Mouse (Mus musculus): Measurements from ENCODE around the gene Kcna3. TPM values are rescaled to one million over a fixed set of nuclear protein-coding genes. Genes with fewer than 3 reads are reported as not detected.

Kcna3 gene
- polyA plus RNA-seq (2012; rRNA removed): 0.61 and 0.76 TPM in 2 replicates

- DNase-seq (ENCODE audit: low read depth): no peak
Observed at GRCm38 (mm10) chr3:107035521-107036457, at the start of gene Kcna3. Gene Kcna3, plus strand, starts transcription at chr3:107036169.

DNA sequence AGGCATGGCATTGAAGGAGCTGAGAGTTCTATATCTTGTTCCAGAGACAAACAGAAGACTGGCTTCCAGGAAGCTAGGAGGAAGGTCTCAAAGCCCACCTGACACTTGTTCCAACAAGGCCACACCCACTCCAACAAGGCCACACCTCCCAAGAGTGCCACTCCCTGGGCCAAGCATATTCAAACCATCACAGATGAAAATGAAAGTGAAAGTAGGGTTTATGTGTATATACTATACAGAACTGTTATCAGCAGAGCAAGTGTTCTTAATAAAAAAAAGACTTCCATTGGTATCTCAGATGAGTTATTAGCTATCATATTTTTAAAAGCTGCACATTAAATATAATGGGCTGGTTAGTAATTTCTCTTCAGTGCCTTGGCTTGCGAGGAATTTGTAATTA lies 44.6 kb upstream of the Kcna3 start:
- no peak for DNase-seq (ENCODE audit: low read depth)

- no peak for DNase-seq (ENCODE audit: low read depth)
Observed at GRCm38 (mm10) chr3:106995347-106995746, 40.6 kb upstream of the Kcna3 start.

- DNase-seq (ENCODE audit: low read depth): no peak
Observed at GRCm38 (mm10) chr3:106996186-106996585, 39.8 kb upstream of the Kcna3 start.

GRCm38 (mm10) chr3:106998370-106998769 lies 37.6 kb upstream of the Kcna3 start:
- no peak for DNase-seq (ENCODE audit: low read depth)

DNA sequence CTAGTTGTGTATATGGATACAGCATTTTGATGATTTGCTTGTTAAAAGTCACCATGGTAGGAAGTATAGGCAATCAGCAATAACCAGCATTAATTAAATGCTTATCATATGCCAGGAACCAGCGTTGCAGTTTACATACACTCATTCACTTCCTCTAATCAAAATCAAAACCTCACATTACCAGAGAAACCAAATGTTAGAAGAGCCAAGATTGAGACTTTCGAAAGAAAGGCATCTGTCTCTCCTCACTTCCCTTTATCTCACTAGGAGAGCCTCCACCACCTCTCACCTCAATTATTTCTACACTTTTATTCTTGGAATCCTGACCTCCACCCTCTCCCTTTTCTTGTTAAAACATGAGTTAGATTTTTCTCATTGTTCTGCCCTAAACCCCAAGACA lies 35.8 kb upstream of the Kcna3 start:
- no peak for DNase-seq (ENCODE audit: low read depth)

- no peak for DNase-seq (ENCODE audit: low read depth)
Observed at GRCm38 (mm10) chr3:107002249-107003123, 33.5 kb upstream of the Kcna3 start.

DNA sequence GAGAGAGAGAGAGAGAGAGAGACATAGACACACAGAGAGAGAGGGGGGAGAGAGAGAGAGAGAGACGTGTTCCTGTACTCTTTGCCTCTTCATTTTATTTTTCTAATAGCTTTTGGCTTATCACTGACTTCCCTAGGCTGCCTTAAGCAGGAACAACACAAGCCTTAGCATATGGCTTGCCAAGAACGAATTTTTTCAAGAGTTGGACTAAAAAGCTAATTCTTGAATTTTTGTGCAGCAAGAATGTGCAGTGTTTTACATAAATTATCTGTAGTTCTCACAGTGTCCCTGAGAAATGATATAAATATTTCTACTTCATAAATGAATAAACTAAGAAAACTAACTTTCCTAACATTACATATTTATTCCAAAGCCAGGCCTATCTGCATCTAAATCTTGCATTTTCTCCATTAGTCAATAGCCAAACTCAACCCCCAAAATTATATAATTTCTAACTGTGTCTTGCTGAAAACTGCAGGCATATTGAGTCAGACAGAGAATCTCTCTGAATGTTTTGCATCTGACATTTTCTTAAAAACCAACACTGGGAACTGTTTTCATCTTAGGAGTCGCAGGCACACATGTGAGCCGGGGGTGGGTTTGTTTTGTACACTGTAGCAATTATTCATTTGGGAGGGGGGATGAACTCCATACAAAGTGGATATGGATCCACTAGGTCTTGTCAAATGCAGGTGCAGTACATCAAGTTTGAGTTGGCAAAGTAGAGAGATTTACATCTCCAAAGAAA lies 26.5 kb upstream of the Kcna3 start:
- DNase-seq (ENCODE audit: low read depth): no peak

DNA sequence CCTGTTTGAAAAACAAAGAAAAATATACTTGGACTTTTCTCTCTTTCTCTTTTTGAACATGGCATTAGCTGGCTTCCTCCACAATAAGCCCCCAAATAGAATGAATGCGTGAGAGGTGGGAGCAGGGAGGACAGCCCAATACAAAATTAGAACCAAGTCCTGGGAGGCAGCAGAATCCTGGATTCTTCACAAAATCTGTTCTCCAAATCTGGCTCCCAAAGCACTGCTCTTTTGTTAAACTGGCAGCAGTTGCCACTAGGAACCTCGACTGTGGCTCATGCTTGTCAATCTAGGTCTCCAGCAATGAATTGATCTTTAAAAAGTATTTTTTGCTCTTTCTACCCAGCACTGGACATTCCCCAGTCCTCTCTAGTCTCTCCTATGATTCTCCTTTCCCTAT lies 17.7 kb upstream of the Kcna3 start:
- DNase-seq (ENCODE audit: low read depth): no peak

DNA sequence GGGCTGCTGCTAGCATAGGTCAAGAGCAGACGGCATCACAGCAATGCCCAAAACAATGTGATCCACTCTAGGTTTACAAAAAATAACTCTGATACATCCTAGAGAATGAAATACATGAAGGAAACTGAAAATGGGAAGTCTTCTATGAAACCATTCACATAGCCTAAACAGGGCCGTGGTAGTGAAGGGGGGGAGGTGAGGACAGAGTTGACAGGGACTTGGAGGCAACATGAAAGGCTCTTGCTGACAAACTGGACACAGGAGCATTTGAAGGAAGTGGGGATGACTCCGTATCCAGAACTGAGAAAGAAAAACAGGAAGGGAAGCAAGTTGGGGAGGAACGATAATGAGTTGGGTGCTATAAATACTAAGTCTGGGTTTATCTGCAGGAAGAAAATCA lies 4.4 kb upstream of the Kcna3 start:
- no peak for DNase-seq (ENCODE audit: low read depth)

- DNase-seq (ENCODE audit: low read depth): no peak
Observed at GRCm38 (mm10) chr3:107034776-107035175, 1.2 kb upstream of the Kcna3 start.

DNA sequence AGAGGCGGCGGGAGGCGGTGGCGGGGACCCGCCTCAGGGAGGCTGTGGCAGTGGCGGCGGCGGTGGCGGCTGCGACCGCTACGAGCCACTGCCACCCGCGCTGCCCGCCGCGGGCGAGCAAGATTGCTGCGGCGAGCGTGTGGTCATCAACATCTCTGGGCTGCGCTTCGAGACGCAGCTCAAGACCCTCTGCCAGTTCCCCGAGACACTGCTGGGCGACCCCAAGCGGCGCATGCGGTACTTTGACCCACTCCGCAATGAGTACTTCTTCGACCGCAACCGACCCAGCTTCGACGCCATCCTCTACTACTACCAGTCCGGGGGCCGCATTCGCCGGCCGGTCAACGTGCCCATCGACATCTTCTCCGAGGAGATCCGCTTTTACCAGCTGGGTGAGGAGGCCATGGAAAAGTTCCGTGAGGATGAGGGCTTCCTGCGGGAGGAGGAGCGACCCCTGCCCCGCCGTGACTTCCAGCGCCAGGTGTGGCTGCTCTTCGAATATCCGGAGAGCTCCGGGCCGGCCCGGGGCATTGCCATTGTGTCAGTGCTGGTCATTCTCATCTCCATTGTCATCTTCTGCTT lies 580 bp downstream of the Kcna3 start:
- DNase-seq (ENCODE audit: low read depth): no peak

DNA sequence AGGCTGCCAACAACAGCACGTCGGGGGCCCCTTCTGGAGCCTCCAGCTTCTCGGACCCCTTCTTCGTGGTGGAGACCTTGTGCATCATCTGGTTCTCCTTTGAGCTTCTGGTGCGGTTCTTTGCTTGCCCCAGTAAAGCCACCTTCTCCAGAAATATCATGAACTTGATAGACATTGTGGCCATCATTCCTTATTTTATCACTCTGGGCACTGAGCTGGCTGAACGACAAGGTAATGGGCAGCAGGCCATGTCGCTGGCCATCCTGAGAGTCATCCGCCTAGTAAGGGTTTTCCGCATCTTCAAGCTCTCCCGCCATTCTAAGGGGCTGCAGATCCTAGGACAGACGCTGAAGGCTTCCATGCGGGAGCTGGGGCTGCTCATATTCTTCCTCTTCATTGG lies 1.1 kb downstream of the Kcna3 start:
- no peak for DNase-seq (ENCODE audit: low read depth)

DNA sequence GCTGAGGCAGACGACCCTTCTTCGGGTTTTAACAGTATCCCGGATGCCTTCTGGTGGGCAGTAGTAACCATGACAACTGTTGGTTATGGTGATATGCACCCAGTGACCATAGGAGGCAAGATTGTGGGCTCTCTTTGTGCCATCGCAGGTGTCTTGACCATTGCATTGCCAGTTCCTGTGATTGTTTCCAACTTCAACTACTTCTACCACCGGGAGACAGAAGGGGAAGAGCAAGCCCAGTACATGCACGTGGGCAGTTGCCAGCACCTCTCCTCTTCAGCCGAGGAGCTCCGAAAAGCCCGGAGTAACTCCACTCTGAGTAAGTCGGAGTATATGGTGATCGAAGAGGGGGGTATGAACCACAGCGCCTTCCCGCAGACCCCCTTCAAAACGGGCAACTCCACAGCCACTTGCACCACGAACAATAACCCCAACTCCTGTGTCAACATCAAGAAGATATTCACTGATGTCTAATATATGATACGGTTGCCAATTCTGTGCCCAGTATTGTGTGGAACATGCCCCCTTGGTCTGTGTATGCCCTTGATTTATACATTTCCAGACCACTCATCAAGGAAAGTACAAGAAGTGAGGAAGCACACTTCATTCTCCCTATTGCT lies 1.7 kb downstream of the Kcna3 start:
- no peak for DNase-seq (ENCODE audit: low read depth)

DNA sequence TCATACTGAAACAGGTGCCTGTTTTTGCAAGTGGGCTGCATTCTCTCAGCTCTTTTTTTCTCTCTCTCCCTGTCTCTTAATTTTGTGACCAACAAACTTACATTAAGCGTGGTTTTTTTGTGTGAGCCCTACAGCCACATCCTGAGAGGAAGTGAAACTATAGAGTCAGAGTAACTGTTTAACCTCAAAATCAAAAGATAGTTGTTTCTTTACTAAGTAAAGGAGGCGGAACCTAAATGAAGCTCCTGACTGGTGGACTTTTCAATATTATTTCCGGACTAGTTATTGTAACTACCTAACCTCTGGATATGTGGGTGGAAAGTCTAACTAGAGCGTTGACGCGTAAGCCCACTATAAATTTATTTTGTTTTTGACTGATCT lies 2.2 kb downstream of the Kcna3 start:
- DNase-seq (ENCODE audit: low read depth): no peak

DNA sequence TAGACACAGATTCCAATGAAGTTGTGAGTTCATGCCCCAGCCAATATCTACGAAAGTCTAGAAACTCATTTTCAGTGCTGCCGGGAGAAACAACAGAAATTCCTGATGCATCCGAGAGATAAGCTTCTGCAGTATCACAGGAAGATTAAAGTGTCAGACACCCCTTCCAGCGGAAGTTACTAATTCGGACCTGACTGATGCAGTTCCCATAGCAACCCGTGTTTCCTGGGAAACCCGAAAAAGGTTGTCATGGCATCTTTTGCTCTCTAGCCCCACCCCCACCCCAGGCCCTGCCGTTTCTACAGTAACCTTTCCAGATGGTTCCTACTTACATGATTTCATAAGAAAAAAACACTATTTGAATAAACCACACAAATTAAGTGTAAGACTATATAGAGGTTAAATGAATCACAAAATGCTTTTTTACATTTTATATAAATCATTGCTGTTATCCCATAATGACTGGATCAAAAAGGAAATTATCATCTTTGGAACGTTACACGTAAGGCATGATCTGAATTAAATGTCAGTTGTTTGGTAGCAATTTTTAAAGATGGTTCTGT lies 2.8 kb downstream of the Kcna3 start:
- no peak for DNase-seq (ENCODE audit: low read depth)

DNA sequence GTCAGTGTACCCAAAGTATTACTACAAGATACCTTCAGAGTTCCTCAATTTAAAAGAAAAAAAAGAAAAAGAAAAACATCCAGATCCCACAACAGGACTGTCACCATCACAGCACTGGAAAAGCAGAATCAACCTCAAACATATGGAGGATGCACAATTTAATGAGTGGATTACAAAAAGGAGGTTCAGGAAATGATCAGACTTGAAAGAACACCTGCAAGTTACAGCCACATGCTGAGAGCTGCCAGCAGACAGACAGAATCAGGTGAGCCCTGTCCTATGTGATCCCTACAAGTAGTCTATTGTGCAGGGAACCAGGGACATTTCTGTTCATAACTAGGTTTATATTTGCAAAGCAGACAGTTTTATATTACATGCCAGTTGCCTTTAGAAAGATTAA lies 3.3 kb downstream of the Kcna3 start:
- no peak for DNase-seq (ENCODE audit: low read depth)

DNA sequence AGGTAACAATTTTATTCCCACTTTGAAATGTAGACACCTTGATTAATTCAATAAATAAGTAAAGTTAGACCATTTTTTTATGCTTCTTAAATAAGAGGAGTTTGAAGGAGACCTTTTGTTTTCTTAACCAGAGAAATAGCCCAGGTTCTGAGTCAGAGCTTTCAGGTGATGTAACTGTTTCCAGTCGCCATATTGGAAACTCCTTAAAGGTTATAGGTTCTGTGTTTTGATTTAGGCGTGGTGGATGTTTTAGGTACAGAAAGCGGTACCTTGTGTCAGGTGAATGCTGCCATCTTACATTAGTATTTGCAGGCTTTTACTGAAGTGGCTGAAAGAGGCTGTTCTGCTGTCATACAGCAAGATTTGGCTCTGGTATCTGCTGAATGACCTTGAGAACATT lies 4.4 kb downstream of the Kcna3 start:
- DNase-seq (ENCODE audit: low read depth): no peak

GRCm38 (mm10) chr3:107041718-107042117 lies 5.7 kb downstream of the Kcna3 start:
- DNase-seq (ENCODE audit: low read depth): no peak

GRCm38 (mm10) chr3:107061468-107061867 lies 25.5 kb downstream of the Kcna3 start:
- DNase-seq (ENCODE audit: low read depth): no peak

- DNase-seq (ENCODE audit: low read depth): no peak
Observed at GRCm38 (mm10) chr3:107062771-107063170, 26.8 kb downstream of the Kcna3 start.
